Mouse (Mus musculus) olfactory bulb, adult 2 months (tissue): ENCODE measurements around the gene Acyp2. TPM values are rescaled to one million over a fixed set of nuclear protein-coding genes. Genes with fewer than 3 reads are reported as not detected.
A peak's percentile ranks its signal among the peaks of the same experiment; 100 is the strongest.

Source experiments
- H3K27ac ChIP-seq: fragments of 200-500 bp; 2 replicates; pipeline ENCODE4 v1.5.1; 2012; ENCODE audit warnings: low read depth, low read length; ENCODE audit not compliant: insufficient read depth
- H3K4me1 ChIP-seq: fragments of 200-500 bp; 2 replicates; pipeline ENCODE4 v1.6.1; 2012; ENCODE audit warnings: low read length; ENCODE audit not compliant: control insufficient read depth, insufficient read depth
- H3K4me3 ChIP-seq: fragments of 200-500 bp; 2 replicates; pipeline ENCODE4 v1.5.1; 2012; ENCODE audit warnings: mild to moderate bottlenecking, low read depth, low read length, moderate library complexity; ENCODE audit not compliant: insufficient read depth
- CTCF ChIP-seq: fragments of 200-500 bp; IDR thresholded peaks from 2 replicates; pipeline ENCODE4 v1.5.1; 2012; ENCODE audit warnings: low read depth, mild to moderate bottlenecking, low read length, moderate library complexity; ENCODE audit not compliant: insufficient read depth
- POLR2A ChIP-seq: fragments of 200-500 bp; IDR thresholded peaks from 2 replicates; pipeline ENCODE4 v1.6.1; 2012; ENCODE audit warnings: mild to moderate bottlenecking, low read depth, low read length, moderate library complexity; ENCODE audit not compliant: insufficient read depth
- WGBS: fragments of 180-500 bp; shearing (Covaris S2); methylation state at CpG from one replicate; pipeline ENCODE4 v1.1.7; 2018; 5-methylcytosine and 5-hydroxymethylcytosine counted together
- polyA plus RNA-seq: library from polyadenylated mRNA; stranded (reverse); fragments of >200 nt; gene quantifications from 2 replicates; pipeline ENCODE4 v1.2.4, GENCODE M21; 2012; ENCODE audit warnings: low replicate concordance; ENCODE audit not compliant: missing spikeins, insufficient read depth, insufficient read length

Acyp2 gene
- polyA plus RNA-seq, result not detected in 2 replicates

GRCm38 (mm10) chr11:30649001-30649637, at the start of gene Acyp2:
Acyp2 (minus strand) TSS chr11:30649587.
- TF ChIP-seq POLR2A (peak; percentile 73), CTCF (peak; percentile 33; the same call in 1 of the 2 replicates)
- no peaks in the 10 kb centered on the region for H3K4me1 ChIP-seq
- peak within 1 kb of the TSS; percentile 55 for H3K4me3 ChIP-seq
- peak within 1 kb of the TSS; percentile 87 for H3K27ac ChIP-seq
- under 1% methylated on average over 40 of the region's 40 CpGs for WGBS

GRCm38 (mm10) chr11:30689421-30689820, 40.0 kb upstream of the Acyp2 start:
- WGBS, result 22% methylated on average over 1 of the region's 1 CpGs
- Histone ChIP-seq H3K27ac (no peak overlapping the region), H3K4me3 (no peak overlapping the region), H3K4me1 (no peaks in the 10 kb centered on the region)
- TF ChIP-seq POLR2A, result no peak
- TF ChIP-seq CTCF, result no peak

GRCm38 (mm10) chr11:30676086-30676485, 26.7 kb upstream of the Acyp2 start:
- H3K4me3 ChIP-seq, result no peak overlapping the region
- no peak overlapping the region for H3K27ac ChIP-seq
- TF ChIP-seq CTCF (no peak), POLR2A (no peak)
- no peaks in the 10 kb centered on the region for H3K4me1 ChIP-seq
- 79% methylated on average over 1 of the region's 1 CpGs for WGBS

GRCm38 (mm10) chr11:30672719-30673118, 23.3 kb upstream of the Acyp2 start:
- TF ChIP-seq POLR2A, result no peak
- TF ChIP-seq CTCF, result no peak
- H3K4me1 ChIP-seq, result no peaks in the 10 kb centered on the region
- no peak overlapping the region for H3K4me3 ChIP-seq
- WGBS, result 43% methylated on average over 1 of the region's 1 CpGs
- H3K27ac ChIP-seq, result no peak overlapping the region

- TF ChIP-seq POLR2A (no peak), CTCF (no peak)
- WGBS, result 89% methylated on average over 3 of the region's 3 CpGs
These were observed 13.6 kb upstream of the Acyp2 start for GRCm38 (mm10) chr11:30663001-30663400.

GRCm38 (mm10) chr11:30662591-30662990, 13.2 kb upstream of the Acyp2 start:
- Histone ChIP-seq H3K4me3 (no peak overlapping the region), H3K4me1 (no peaks in the 10 kb centered on the region), H3K27ac (no peak overlapping the region)
- TF ChIP-seq CTCF (no peak), POLR2A (no peak)
- 84% methylated on average over 2 of the region's 2 CpGs for WGBS

More at GRCm38 (mm10) chr11:30663001-30663400, 13.6 kb upstream of the Acyp2 start:
- no peaks in the 10 kb centered on the region for H3K4me1 ChIP-seq
- H3K4me3 ChIP-seq, result no peak overlapping the region
- H3K27ac ChIP-seq, result no peak overlapping the region

GRCm38 (mm10) chr11:30657069-30657468, 7.7 kb upstream of the Acyp2 start:
- Histone ChIP-seq H3K4me1 (no peaks in the 10 kb centered on the region), H3K27ac (no peak overlapping the region), H3K4me3 (no peak overlapping the region)
- TF ChIP-seq CTCF (no peak), POLR2A (no peak)
- 18% methylated on average over 2 of the region's 2 CpGs for WGBS

- H3K27ac ChIP-seq, result no peak overlapping the region
- no peaks in the 10 kb centered on the region for H3K4me1 ChIP-seq
- H3K4me3 ChIP-seq, result no peak overlapping the region
- WGBS, result 81% methylated on average over 4 of the region's 4 CpGs
- no peak for TF ChIP-seq POLR2A
- no peak for TF ChIP-seq CTCF
These were observed 6.7 kb upstream of the Acyp2 start for GRCm38 (mm10) chr11:30656060-30656459.

- Histone ChIP-seq H3K27ac (no peak overlapping the region), H3K4me3 (no peak overlapping the region), H3K4me1 (no peaks in the 10 kb centered on the region)
- TF ChIP-seq POLR2A (no peak), CTCF (no peak)
- 82% methylated on average over 1 of the region's 1 CpGs for WGBS
These were observed 1.0 kb upstream of the Acyp2 start for GRCm38 (mm10) chr11:30650416-30650815.
